Mouse (Mus musculus) adrenal gland, adult 2 months (tissue): ENCODE data around the gene Tbx5. TPM values are rescaled to one million over a fixed set of nuclear protein-coding genes. Genes with fewer than 3 reads are reported as not detected.

Source experiments
- DNase-seq: peaks from one replicate; pipeline ENCODE4 v3.0.0; 2021
- long read RNA-seq: library from polyadenylated mRNA; stranded (forward); transcript quantifications from one replicate; pipeline ENCODE4 v2.0.0, GENCODE M21; 2021
- polyA plus RNA-seq: library from polyadenylated mRNA; depleted of rRNA; stranded (reverse); fragments of >200 nt; gene quantifications from 2 replicates; pipeline ENCODE4 v1.2.3, GENCODE M21; 2012; rRNA removed
- total RNA-seq, 2 experiments: library from RNA; stranded (reverse); gene quantifications; 2 replicates each; pipeline ENCODE4 v1.2.3; 2021

Tbx5 gene
- under 1 TPM; 0.12 to 0.66 TPM for total RNA-seq
- 0.22 and 0.38 TPM in 2 replicates for polyA plus RNA-seq
- long read RNA-seq = 0 reads

DNA sequence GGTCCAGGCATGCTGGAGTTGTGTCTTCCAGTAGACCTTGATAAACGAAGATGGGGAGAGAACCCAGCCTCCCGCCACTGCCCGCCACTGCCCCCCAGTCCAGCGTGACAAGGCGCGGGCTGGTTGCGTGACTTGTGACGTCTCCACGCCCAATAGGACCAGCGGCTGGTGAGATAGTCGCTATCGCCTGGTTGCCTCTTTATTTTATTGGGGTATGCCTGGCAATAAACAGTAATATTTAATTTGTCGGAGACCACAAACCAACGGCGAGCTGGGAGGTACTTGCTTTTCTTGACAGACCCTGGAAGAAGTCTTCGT lies at the start of gene Tbx5:
Gene Tbx5, plus strand, starts transcription at position 190 of the 318 bp plus-strand sequence.
- no peak for DNase-seq

DNA sequence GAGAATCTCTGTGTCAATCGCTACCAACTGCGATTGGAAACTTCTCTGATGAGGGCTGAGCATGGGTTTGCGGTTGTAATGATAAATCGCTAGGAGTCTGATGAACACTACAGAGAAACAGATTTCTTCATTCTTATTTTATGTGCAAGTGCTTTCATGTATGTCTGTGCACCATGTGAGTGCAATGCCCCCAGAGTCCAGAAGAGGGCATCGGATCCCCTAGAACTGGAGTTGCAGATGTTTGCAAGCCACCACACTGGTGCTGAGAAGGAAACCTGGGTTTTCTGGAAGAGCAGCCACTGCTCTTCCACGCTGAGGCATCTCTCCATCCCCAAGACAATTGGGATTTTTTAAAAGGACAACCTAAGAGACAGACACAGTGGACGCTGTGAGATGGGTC lies 46.5 kb upstream of the Tbx5 start:
- DNase-seq = no peak

DNA sequence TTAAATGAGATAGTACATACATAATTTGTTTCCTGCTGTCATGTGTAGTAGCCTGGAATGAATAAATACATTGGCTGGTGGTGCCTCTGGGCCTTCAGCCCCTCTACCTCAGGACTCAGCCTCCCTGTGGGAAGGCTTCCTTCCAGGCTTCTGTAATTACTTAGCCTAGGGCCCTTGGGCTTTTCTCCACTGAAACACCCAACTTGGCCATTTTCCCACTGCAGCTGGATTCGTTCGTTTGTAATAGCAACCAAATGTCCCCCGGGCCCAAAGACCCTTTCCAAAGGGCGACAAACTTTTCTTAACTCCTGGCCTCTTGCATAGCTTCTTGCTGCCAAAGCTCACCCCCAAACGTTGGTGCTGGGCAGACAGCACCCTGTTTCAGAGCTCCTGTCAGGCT lies 40.8 kb upstream of the Tbx5 start:
- DNase-seq = no peak

DNA sequence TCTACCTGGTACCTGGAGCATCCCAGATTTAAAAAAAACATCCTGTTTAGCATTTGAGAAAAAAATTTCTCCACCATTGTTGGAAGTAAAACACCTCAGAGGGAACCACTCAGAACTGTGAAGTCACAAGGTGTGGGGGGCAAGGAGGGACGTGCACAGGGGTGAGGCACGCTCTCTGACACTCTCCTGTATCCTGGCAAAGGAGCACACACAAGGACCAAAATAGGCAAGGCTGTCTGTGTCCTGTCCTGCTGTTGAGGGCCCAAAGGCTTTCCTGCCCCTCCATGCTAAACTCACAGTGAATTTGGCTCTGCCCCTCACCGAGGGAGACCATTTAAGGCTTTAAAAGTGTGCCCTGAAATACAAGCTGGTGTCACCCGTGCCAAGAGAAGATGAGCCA lies 38.5 kb upstream of the Tbx5 start:
- DNase-seq = no peak

DNA sequence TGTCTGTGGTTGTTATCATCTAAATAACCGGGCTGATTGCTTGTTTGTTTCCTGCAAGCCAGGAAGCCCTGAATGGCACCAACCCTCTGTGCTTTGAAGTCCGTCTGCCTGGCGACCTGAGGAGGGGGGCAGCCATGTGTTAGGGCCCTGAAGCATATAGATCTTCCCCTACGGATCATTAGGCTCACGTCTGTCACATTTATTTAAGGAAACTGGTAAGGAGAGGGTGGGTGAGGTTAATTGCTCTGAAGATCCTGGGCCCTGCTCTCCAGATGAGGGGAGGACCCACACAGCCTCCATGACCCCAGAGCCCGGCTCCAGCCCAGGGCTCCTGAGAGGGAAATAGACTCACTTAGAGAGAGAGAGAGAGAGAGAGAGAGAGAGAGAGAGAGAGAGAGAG lies 37.1 kb upstream of the Tbx5 start:
- DNase-seq = no peak

- DNase-seq = no peak
These were observed 36.7 kb upstream of the Tbx5 start for GRCm38 (mm10) chr5:119795777-119796176.

GRCm38 (mm10) chr5:119796443-119797160 lies 35.9 kb upstream of the Tbx5 start:
- no peak for DNase-seq

DNA sequence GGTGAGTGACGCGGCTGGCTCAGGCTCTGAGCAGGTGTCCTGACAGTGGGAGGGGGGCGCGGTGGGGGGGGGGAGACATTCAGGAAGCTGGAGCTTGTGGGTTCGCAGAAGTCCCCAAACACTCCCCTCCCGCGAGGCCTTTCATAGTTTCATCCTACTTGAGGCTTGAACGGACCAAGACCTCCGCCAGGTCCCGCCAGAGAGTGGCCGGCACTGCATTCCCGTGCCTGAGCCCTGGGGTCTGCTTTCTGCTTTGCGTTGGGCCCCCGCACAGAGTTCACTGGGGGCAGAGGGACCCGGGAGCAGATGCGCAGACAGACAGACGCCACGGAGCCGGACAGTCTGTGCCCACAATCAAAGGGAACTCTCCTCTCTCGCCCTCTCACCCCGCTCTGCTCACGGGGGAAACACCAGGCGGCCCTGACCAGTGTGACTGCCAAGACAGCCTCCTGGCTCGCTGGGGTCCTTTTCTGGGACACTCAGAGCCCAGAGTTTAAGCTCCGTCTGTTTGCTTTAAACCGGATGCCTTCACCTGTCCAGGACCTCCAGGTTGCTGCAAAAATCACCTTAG lies 34.8 kb upstream of the Tbx5 start:
- DNase-seq = no peak

DNA sequence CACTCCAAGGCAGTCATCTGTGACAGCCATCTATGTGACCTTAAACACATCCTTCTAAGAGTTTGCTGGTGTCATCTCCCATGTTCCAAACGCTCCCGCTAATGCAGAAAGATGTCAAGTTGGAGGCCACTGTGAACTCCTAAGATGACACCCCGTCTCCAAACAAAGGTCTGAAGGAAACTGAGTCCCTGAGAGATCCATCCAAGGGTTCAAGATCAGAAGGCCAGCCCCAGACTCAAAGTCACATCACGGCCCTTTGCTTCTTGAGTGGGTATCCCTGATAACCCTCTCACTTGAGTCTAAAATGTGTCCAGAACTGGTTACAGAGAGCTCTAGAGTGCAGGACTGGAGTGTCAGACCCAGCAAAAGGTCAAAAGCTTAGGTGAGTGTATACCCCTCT lies 34.2 kb upstream of the Tbx5 start:
- DNase-seq = no peak

DNA sequence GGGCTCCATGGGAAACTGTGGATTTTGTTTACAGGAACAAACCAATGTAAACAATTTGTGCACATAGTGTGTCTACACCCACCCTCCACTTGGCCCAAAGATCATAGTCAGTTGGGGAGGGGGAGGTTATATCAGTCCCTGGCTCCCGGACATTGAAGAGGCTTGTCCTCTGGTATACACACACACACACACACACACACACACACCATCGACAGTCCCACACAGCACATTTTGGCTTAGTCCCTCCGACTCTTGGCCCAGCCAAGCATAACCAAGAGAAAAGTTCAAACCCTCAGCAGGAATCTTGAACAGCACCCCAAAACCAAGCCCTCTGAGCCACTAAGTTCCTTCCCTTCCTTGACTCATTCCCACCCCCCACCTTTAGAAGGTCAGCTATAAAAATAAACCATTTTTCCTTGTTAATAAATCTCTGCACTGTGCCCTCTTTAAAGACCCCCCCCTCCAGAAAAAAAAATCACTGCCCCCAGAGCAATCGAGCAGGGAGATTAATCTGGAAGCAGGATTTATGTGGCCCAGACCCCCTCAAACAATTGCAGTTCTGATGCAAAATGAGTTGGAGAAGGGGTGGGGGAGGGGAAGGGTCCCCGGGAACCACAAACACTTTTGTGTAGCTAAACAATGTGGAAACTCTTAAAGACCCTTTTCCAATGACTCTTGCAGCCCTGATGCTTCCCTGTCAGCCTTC lies 33.6 kb upstream of the Tbx5 start:
- DNase-seq = no peak

DNA sequence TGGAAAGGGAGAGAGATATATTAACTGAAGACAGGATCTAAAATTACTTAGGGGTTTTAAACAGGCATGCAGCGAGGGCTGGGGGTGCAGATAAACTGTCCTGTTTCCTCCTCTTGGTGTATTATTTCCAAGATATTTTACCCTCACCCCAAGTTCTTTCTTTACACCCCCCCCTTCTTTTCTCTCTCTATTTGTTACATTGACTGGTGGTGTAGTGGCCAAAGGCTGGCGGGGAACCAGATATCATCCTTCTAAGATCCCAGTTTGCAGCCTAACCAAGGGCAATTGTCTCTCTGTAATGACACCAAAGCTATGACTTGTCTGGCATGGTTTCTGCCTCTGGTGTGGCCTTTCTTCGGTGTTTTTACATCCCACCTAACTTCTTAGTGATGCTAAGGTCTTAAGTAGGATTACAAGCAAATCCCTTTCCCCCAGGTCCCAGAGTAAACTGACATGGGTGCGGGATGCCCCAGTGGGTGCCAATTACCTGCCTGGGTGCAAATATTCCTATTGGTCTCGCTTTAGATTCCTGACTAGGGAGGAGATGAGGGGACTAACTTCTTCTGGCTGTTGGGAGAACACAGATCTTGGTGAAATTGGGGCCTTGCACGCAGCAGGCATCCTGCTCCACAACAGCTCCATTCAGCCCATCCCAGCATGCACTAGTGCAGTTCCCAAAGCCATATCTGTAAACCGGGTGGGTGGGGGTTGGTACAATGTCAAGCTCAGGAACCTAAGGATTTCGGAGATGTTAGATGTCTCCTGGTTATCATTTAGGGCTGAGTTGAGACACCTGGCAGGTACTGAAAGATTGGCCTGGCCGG lies 32.8 kb upstream of the Tbx5 start:
- DNase-seq = no peak

GRCm38 (mm10) chr5:119800243-119800665 lies 32.2 kb upstream of the Tbx5 start:
- no peak for DNase-seq

DNA sequence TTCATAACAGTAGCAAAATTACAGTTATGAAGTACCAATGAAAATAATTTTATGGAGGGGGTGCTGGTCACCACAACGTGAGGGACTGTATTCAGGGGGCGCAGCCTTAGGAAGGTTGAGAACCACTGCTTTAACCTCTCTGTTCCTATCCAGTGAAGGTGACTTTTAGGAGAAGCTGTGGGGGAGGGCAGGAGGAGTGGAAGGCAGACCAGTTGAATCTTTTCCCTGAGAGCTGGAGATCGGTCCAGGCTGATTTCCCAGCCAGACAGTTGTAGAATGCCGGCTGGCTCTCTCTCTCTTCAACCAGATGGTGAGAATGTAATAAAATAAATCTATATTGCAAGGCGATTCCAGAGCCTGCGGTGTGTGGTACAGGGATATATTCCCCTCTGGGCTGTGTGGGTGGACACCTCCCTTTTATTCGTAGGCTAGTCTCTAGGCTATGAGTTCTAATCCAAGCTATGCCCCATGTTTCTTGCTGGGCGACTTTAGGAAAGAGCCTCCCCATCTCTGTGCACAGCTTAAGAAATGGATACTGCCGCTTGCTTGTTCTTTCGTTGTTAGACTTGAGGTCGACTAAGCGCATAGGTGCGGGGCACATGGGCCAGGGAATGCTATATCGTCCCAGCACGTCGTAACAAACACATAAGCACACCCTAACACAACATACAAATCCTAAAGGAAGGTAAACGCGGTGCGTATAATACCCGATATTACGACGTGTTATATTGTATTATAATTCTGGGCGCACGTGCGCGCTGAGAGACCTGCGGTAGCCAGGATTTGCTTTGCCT lies 29.7 kb upstream of the Tbx5 start:
- no peak for DNase-seq

- DNase-seq = no peak
These were observed 28.8 kb upstream of the Tbx5 start for GRCm38 (mm10) chr5:119803411-119804251.

- DNase-seq = no peak
These were observed 28.0 kb upstream of the Tbx5 start for GRCm38 (mm10) chr5:119804301-119805039.

DNA sequence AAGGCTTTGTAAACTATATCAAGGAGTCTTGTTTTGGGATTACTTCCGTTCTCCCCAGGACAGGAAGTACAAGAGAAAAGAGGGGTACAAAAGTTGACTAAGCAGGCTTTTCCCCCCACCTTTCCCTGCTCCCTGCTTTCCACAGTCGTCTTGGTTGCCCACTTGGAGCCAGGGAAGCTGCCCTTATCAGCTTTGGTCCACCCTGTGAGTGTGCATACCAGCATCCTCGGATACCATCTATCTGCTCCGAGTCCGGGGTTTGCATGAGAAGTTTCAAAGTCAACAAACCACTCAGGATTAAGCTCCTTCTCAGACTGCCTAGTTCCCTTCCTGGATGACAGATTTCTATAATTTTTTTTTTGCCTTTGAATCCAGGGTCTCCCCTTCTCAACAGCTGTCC lies 26.8 kb upstream of the Tbx5 start:
- no peak for DNase-seq

DNA sequence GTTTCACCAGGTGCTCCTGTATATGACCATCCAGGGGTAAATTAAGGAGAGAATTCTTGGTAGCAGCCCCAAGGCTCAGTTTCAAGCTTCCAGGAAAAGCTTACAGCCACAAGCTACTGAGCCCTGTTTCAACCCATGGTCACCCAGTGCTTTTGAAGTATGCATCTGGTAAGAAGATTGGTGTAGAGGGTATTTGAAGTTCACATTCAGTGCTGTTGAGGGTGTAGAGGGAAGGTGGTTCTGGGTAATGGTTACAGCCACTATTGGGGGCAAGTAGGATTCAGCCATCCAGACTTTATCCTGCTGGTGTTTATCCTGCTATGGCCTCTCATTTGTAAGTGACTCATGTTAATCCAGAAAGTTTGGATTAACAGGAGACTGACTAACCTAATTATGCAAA lies 26.0 kb upstream of the Tbx5 start:
- no peak for DNase-seq

DNA sequence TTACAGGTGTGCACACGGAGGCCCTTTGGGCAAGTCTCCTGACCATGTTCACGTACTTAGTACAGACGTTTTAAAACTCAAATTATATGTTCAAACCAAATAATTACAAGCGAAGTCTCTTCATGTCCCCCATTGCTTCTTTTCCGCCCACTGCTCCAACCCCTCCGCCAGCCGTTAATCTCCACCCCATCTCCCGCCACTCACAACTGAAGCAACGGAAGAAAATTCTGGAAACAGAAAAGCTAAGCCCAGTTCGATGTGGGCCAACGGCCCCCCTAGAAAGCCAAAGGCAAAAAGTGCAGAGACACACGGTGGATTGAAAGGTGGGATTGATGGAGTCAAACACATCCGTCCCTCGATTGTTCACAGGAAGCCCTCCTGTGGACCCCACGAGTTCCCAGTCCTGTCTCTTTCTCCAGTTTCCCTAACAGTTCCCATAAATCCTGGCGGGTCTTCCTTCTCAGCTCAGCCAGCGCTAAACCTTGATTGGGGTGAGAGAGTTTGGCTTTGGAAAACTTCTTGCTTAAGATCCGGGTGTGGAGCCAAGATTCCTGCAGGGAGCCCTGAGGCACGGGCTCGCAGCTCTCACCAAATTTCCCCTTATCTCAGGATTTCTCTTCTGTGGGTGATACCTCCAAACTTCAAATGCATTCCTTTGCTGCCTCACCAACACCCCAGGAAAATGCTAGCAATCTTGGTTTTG lies 24.8 kb upstream of the Tbx5 start:
- DNase-seq = no peak

GRCm38 (mm10) chr5:119808713-119809112 lies 23.8 kb upstream of the Tbx5 start:
- no peak for DNase-seq
